Mouse (Mus musculus) CH12.LX (cell line): Measurements from ENCODE around the gene Uggt2. TPM values are rescaled to one million over a fixed set of nuclear protein-coding genes. Genes with fewer than 3 reads are reported as not detected.

ENCODE experiments used
- DNase-seq: peaks from one replicate; pipeline ENCODE4 v3.0.0-alpha.2; 2013; ENCODE audit errors: extremely low read depth
- H3K27ac ChIP-seq: 2 replicates; pipeline ENCODE4 v1.5.1; 2012; ENCODE audit warnings: low read depth, mild to moderate bottlenecking, control low read depth, moderate library complexity; ENCODE audit not compliant: insufficient read depth
- H3K27me3 ChIP-seq: replicated peaks from 2 replicates; pipeline ENCODE3; 2012; ENCODE audit warnings: inconsistent platforms
- H3K36me3 ChIP-seq, 2 experiments: replicated peaks in 1 of 2; 2 replicates each; pipeline versions ENCODE3 to v1.6.1; 2012; ENCODE audit warnings: inconsistent platforms in 1 of 2, low read length in 1 of 2, mild to moderate bottlenecking in 1 of 2, mixed read lengths in 1 of 2, moderate library complexity in 1 of 2; ENCODE audit not compliant: control insufficient read depth in 1 of 2, insufficient read depth in 1 of 2
- H3K4me1 ChIP-seq, 2 experiments: 2 replicates each; pipeline ENCODE4 v1.6.1; 2012; ENCODE audit warnings: inconsistent platforms in 1 of 2, moderate library complexity in 1 of 2; ENCODE audit not compliant: insufficient read depth in 2 of 2, control insufficient read depth in 1 of 2
- H3K4me2 ChIP-seq: 2 replicates; pipeline ENCODE4 v1.6.1; 2012; ENCODE audit warnings: low read depth, mild to moderate bottlenecking, control low read depth; ENCODE audit not compliant: poor library complexity, insufficient read depth, severe bottlenecking
- H3K4me3 ChIP-seq, 3 experiments: fragments of 150-350 bp in 1 of 3; sonication (generic) in 1 of 3; replicated peaks in 1 of 3; 2 replicates each; pipeline versions ENCODE3 to v1.5.1; 2011 to 2012; ENCODE audit warnings: low read depth in 2 of 3, low read length in 2 of 3, mild to moderate bottlenecking in 2 of 3, moderate library complexity in 2 of 3, control low read depth in 1 of 3, improper control_type of control experiment in 1 of 3, inconsistent platforms in 1 of 3, mixed read lengths in 1 of 3; ENCODE audit not compliant: poor library complexity in 1 of 3
- H3K79me2 ChIP-seq: replicated peaks from 2 replicates; pipeline ENCODE4 v1.6.1; 2012; ENCODE audit warnings: mild to moderate bottlenecking, moderate library complexity; ENCODE audit not compliant: control insufficient read depth, poor library complexity, insufficient read depth, severe bottlenecking; ENCODE audit errors: extremely low read depth
- H3K9ac ChIP-seq: 2 replicates; pipeline ENCODE4 v1.6.1; 2012; ENCODE audit warnings: low read depth, mild to moderate bottlenecking, control low read depth, moderate library complexity; ENCODE audit not compliant: insufficient read depth
- H3K9me3 ChIP-seq: replicated peaks from 2 replicates; pipeline ENCODE3; 2012; ENCODE audit warnings: low read length, inconsistent platforms, mixed read lengths
- BHLHE40 ChIP-seq: IDR thresholded peaks from 2 replicates; pipeline ENCODE4 v1.6.1; 2011; ENCODE audit warnings: mild to moderate bottlenecking, low read depth, low read length, improper control_type of control experiment
- CHD2 ChIP-seq: IDR thresholded peaks from 2 replicates; pipeline ENCODE4 v1.6.1; 2011; ENCODE audit warnings: low read length, improper control_type of control experiment
- CTCF ChIP-seq, 2 experiments: IDR thresholded peaks in 1 of 2; conservative IDR thresholded peaks in 1 of 2; 2 replicates each; pipeline ENCODE4 v1.5.1; 2011 to 2012; ENCODE audit warnings: low read depth in 2 of 2, low read length in 2 of 2, improper control_type of control experiment in 1 of 2, inconsistent platforms in 1 of 2, mild to moderate bottlenecking in 1 of 2, moderate library complexity in 1 of 2
- ELF1 ChIP-seq: IDR thresholded peaks from 2 replicates; pipeline ENCODE4 v1.6.1; 2014; ENCODE audit warnings: low read depth, mild to moderate bottlenecking, inconsistent platforms, low read length, improper control_type of control experiment
- EP300 ChIP-seq: IDR thresholded peaks from 2 replicates; pipeline ENCODE4 v1.6.1; 2011; ENCODE audit warnings: low read length, improper control_type of control experiment
- JUN ChIP-seq: IDR thresholded peaks from 2 replicates; pipeline ENCODE4 v1.6.1; 2011; ENCODE audit warnings: low read depth, mild to moderate bottlenecking, low read length, improper control_type of control experiment, moderate library complexity; ENCODE audit not compliant: insufficient read depth
- JUND ChIP-seq: conservative IDR thresholded peaks from 2 replicates; pipeline ENCODE4 v1.6.1; 2011; ENCODE audit warnings: low read depth, low read length, improper control_type of control experiment
- MAX ChIP-seq: IDR thresholded peaks from 2 replicates; pipeline ENCODE4 v1.6.1; 2011; ENCODE audit warnings: low read length, improper control_type of control experiment
- MEF2A ChIP-seq: IDR thresholded peaks from 2 replicates; pipeline ENCODE4 v1.6.1; 2014; ENCODE audit warnings: low read depth, mild to moderate bottlenecking, inconsistent platforms, low read length, improper control_type of control experiment, borderline replicate concordance
- NRF1 ChIP-seq: IDR thresholded peaks from 2 replicates; pipeline ENCODE4 v1.6.1; 2014; ENCODE audit warnings: low read depth, mild to moderate bottlenecking, inconsistent platforms, low read length, improper control_type of control experiment, moderate library complexity
- POLR2A ChIP-seq: IDR thresholded peaks from 2 replicates; pipeline ENCODE4 v1.6.1; 2011; ENCODE audit warnings: low read depth, mild to moderate bottlenecking, improper control_type of control experiment, low read length
- SMC3 ChIP-seq: IDR thresholded peaks from 2 replicates; pipeline ENCODE4 v1.6.1; 2011; ENCODE audit warnings: low read depth, low read length, improper control_type of control experiment
- TBP ChIP-seq: conservative IDR thresholded peaks from 2 replicates; pipeline ENCODE4 v1.6.1; 2011; ENCODE audit warnings: low read depth, low read length, improper control_type of control experiment
- TCF12 ChIP-seq: IDR thresholded peaks from 2 replicates; pipeline ENCODE4 v1.6.1; 2014; ENCODE audit warnings: low read depth, mild to moderate bottlenecking, inconsistent platforms, low read length, improper control_type of control experiment
- ZC3H11A ChIP-seq: IDR thresholded peaks from 2 replicates; pipeline ENCODE4 v1.6.1; 2012; ENCODE audit warnings: low read depth, mild to moderate bottlenecking, inconsistent platforms, low read length, improper control_type of control experiment
- ZKSCAN1 ChIP-seq: IDR thresholded peaks from 2 replicates; pipeline ENCODE4 v1.6.1; 2012; ENCODE audit warnings: low read depth, inconsistent platforms, low read length, improper control_type of control experiment, borderline replicate concordance
- ZMIZ1 ChIP-seq: IDR thresholded peaks from 2 replicates; pipeline ENCODE4 v1.6.1; 2012; ENCODE audit warnings: low read depth, mild to moderate bottlenecking, inconsistent platforms, low read length, improper control_type of control experiment
- ZNF384 ChIP-seq: IDR thresholded peaks from 2 replicates; pipeline ENCODE4 v1.6.1; 2012; ENCODE audit warnings: low read depth, low read length, improper control_type of control experiment, inconsistent platforms
- dilution Hi-C: fragments of 300-500 bp; cut with MboI; formaldehyde crosslinking; loops from 2 replicates; pipeline ENCODE4 v1.14.3; 2020; ENCODE audit warnings: low sequenced_read_pairs; ENCODE audit not compliant: extremely low pct_unique_long_range_greater_than_20kb, extremely low pct_ligation_motif_present
- in situ Hi-C: fragments of 300-500 bp; cut with MboI; formaldehyde crosslinking; loops from 3 replicates; pipeline ENCODE4 v1.14.3; 2019; ENCODE audit warnings: low sequenced_read_pairs, low pct_ligation_motif_present, low pct_unique_long_range_greater_than_20kb, mixed read lengths
- polyA plus RNA-seq: library from polyadenylated mRNA; unstranded; fragments of >175 nt; gene quantifications from 2 replicates; pipeline ENCODE4 v1.2.1, GENCODE M21; 2012; ENCODE audit warnings: low read depth; ENCODE audit not compliant: insufficient read length
- total RNA-seq, 2 experiments: library from RNA; depleted of rRNA; stranded (reverse); fragments of 300-350 nt in 1 of 2; fragments of >200 nt in 1 of 2; gene quantifications; 2 replicates each; pipeline ENCODE4 v1.2.3; 2012 to 2014

Uggt2 gene
- total and polyA plus RNA-seq, 3 experiments = 0.42 to 1.2 (median 1.0) TPM

DNA sequence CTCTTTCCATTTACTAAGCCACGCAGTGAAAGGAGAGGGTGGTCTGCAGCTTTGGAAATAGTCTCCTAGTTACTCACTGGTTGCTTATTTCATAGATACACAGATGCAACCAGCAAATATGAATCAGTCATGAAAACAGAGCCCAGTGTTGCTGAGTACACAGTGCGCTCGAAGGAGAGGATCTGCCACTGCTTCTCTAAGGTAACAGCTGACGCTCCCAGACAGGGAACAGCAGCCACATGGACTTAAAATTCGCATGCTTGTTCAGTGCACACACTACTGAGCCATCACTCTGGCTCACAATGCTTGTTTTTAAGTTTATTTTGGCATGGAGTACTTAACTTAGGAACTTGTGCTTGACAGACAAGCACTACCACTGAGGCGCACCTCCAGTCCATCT lies 127.0 kb downstream of the Uggt2 start:
- Histone ChIP-seq H3K27me3 (no peaks in the 10 kb centered on the region), H3K4me1 (no peaks in the 10 kb centered on the region), H3K36me3 (peaks cover 36 to 92% of the 10 kb centered on the region in 2 experiments), H3K4me2 (no peak overlapping the region), H3K79me2 (no peaks in the 10 kb centered on the region), H3K27ac (no peak overlapping the region), H3K9me3 (no peaks in the 10 kb centered on the region), H3K9ac (no peak overlapping the region), H3K4me3 (no peak overlapping the region)
- DNase-seq = no peak
- dilution Hi-C loops = no loop called here
- in situ Hi-C loops = no loop called here
- TF ChIP-seq BHLHE40 (no peak), TBP (no peak), ELF1 (no peak), MEF2A (no peak), EP300 (no peak), MAX (no peak), NRF1 (no peak), CTCF (conservative IDR thresholded peaks at IDR 0.05 in 1 of 2, IDR thresholded peaks at IDR 0.05 in 1 of 2; ENCODE audit: low read depth in 2 of 2, low read length in 2 of 2) (no peak), ZKSCAN1 (no peak), ZC3H11A (no peak), JUN (no peak), CHD2 (no peak), JUND (no peak)

DNA sequence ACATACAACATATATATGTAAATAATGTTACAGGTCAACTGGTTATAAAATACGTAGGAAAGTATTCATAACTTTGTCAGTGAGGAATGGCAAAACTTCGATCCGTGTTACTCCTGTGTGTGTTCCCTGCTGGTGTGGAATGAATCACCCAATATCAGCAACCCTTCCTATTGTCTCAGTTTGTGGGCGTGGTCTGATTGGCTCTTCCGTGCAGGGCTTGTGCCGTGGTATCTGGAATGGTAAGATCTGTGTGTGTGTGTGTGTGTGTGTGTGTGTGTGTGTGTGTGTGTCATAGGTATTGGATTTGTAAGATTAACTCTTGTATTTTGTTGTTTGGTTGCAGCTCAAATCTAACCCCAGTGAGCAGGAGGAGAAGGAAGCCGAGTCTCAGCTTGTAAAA lies 131.6 kb downstream of the Uggt2 start:
- Histone ChIP-seq H3K79me2 (no peaks in the 10 kb centered on the region), H3K9me3 (no peaks in the 10 kb centered on the region), H3K9ac (no peak overlapping the region), H3K27ac (no peak overlapping the region), H3K27me3 (no peaks in the 10 kb centered on the region), H3K36me3 (peaks cover 26 to 64% of the 10 kb centered on the region in 2 experiments)
- dilution Hi-C loops = no loop called here
- in situ Hi-C loops = no loop called here
- TF ChIP-seq SMC3 (no peak), JUND (no peak), POLR2A (no peak), TCF12 (no peak), TBP (no peak), ZMIZ1 (no peak), ZNF384 (no peak), CHD2 (no peak), JUN (no peak)
- TF ChIP-seq, all 38 proteins: peak for 0
- DNase-seq = no peak
- Histone ChIP-seq H3K4me2 (no peak overlapping the region), H3K4me3 (no peak overlapping the region), H3K4me1 (peaks cover 11 to 14% of the 10 kb centered on the region in 2 experiments)
